Mouse (Mus musculus) limb, embryonic 10.5 days (tissue): ENCODE results near the gene Repin1. TPM values are rescaled to one million over a fixed set of nuclear protein-coding genes. Genes with fewer than 3 reads are reported as not detected.

Source experiments
- DNase-seq: peaks from one replicate; pipeline ENCODE4 v3.0.0-alpha.2; 2017; ENCODE audit warnings: low spot score
- H3K27ac ChIP-seq: fragments of 300-500 bp; sonication (generic); 2 replicates; pipeline ENCODE4 v1.5.1; 2016; ENCODE audit warnings: mild to moderate bottlenecking
- H3K27me3 ChIP-seq: fragments of 300-500 bp; sonication (generic); 2 replicates; pipeline ENCODE4 v1.6.1; 2016; ENCODE audit warnings: low read depth, mild to moderate bottlenecking; ENCODE audit not compliant: poor library complexity, severe bottlenecking
- H3K36me3 ChIP-seq: fragments of 300-500 bp; sonication (generic); 2 replicates; pipeline ENCODE4 v1.6.1; 2016; ENCODE audit warnings: mild to moderate bottlenecking, moderate library complexity
- H3K4me1 ChIP-seq: fragments of 300-500 bp; sonication (generic); 2 replicates; pipeline ENCODE4 v1.6.1; 2016
- H3K4me3 ChIP-seq: fragments of 300-500 bp; sonication (generic); 2 replicates; pipeline ENCODE4 v1.5.1; 2016; ENCODE audit warnings: mild to moderate bottlenecking, moderate library complexity
- H3K9me3 ChIP-seq: fragments of 300-500 bp; sonication (generic); replicated peaks from 2 replicates; pipeline ENCODE4 v1.6.1; 2016; ENCODE audit warnings: mild to moderate bottlenecking
- WGBS: fragments of 180-500 bp; shearing (Covaris S2); methylation state at CpG from one replicate; pipeline ENCODE4 v1.1.7; 2016; 5-methylcytosine and 5-hydroxymethylcytosine counted together
- polyA plus RNA-seq: library from polyadenylated mRNA; unstranded; fragments of >200 nt; fragmentation: Nextera tagmentation; extraction: Ambion mirVana; gene quantifications from 2 replicates; pipeline ENCODE4 v1.2.1, GENCODE M21; 2016

The Repin1 gene
- polyA plus RNA-seq, 1 experiment from 2014 or later = 53.1 TPM

GRCm38 (mm10) chr6:48591871-48592270, 1.8 kb upstream of the Repin1 start:
- H3K4me3 ChIP-seq = no peak overlapping the region

GRCm38 (mm10) chr6:48594043-48594738, 508 bp downstream of the Repin1 start:
- Histone ChIP-seq H3K27me3 (no peaks in the 10 kb centered on the region), H3K4me1 (peaks cover 30% of the 10 kb centered on the region), H3K27ac (peak overlapping the region; percentile 97), H3K9me3 (peaks cover 22% of the 10 kb centered on the region), H3K4me3 (peak overlapping the region; percentile 90), H3K36me3 (peaks cover 43% of the 10 kb centered on the region)
- DNase-seq = peak; percentile 75
- WGBS = 1% methylated on average over 41 of the region's 41 CpGs

More at GRCm38 (mm10) chr6:48591871-48592270, 1.8 kb upstream of the Repin1 start:
- Histone ChIP-seq H3K36me3 (peaks cover 20% of the 10 kb centered on the region), H3K4me1 (peaks cover 32% of the 10 kb centered on the region), H3K27me3 (no peaks in the 10 kb centered on the region), H3K9me3 (peaks cover 10% of the 10 kb centered on the region), H3K27ac (no peak overlapping the region)
- WGBS = 91% methylated on average over 6 of the region's 6 CpGs
- DNase-seq = no peak

GRCm38 (mm10) chr6:48595278-48595677, 1.6 kb downstream of the Repin1 start:
- H3K9me3 ChIP-seq = peaks cover 22% of the 10 kb centered on the region
- 60% methylated on average over 1 of the region's 1 CpGs for WGBS
- H3K4me1 ChIP-seq = peaks cover 25% of the 10 kb centered on the region
- H3K27ac ChIP-seq = peak overlapping the region; percentile 97
- peak overlapping the region; percentile 90 for H3K4me3 ChIP-seq
- no peak for DNase-seq
- peaks cover 54% of the 10 kb centered on the region for H3K36me3 ChIP-seq
- H3K27me3 ChIP-seq = no peaks in the 10 kb centered on the region

GRCm38 (mm10) chr6:48596545-48597232, 3.0 kb downstream of the Repin1 start:
- H3K4me3 ChIP-seq = 0 out of 2 replicates have a peak overlapping the region, but pooled peaks have one; percentile 12
- H3K9me3 ChIP-seq = peaks cover 22% of the 10 kb centered on the region
- DNase-seq = no peak
- H3K27ac ChIP-seq = 0 out of 2 replicates have a peak overlapping the region, but pooled peaks have one; percentile 20
- H3K36me3 ChIP-seq = peaks cover 58% of the 10 kb centered on the region
- H3K4me1 ChIP-seq = peaks cover 35% of the 10 kb centered on the region
- H3K27me3 ChIP-seq = no peaks in the 10 kb centered on the region
- WGBS = 94% methylated on average over 45 of the region's 45 CpGs

- 96% methylated on average over 27 of the region's 27 CpGs for WGBS
- Histone ChIP-seq H3K4me1 (peaks cover 38% of the 10 kb centered on the region), H3K27me3 (no peaks in the 10 kb centered on the region), H3K4me3 (0 out of 2 replicates have a peak overlapping the region, but pooled peaks have one; percentile 12), H3K9me3 (peaks cover 22% of the 10 kb centered on the region), H3K36me3 (peaks cover 58% of the 10 kb centered on the region), H3K27ac (no peak overlapping the region)
- no peak for DNase-seq
Observed at GRCm38 (mm10) chr6:48597233-48597625, 3.5 kb downstream of the Repin1 start.

- Histone ChIP-seq H3K27me3 (no peaks in the 10 kb centered on the region), H3K4me3 (no peak overlapping the region), H3K36me3 (peaks cover 57% of the 10 kb centered on the region), H3K27ac (no peak overlapping the region), H3K4me1 (peaks cover 23% of the 10 kb centered on the region), H3K9me3 (peaks cover 22% of the 10 kb centered on the region)
- whole genome bisulfite sequencing = 95% methylated on average over 1 of the region's 1 CpGs
- DNase-seq = no peak
Observed at GRCm38 (mm10) chr6:48600594-48600993, 6.9 kb downstream of the Repin1 start.

- H3K9me3 ChIP-seq = peaks cover 15% of the 10 kb centered on the region
- no peaks in the 10 kb centered on the region for H3K27me3 ChIP-seq
- WGBS = 5% methylated on average over 42 of the region's 42 CpGs
- DNase-seq = peak; percentile 97
- H3K36me3 ChIP-seq = peaks cover 49% of the 10 kb centered on the region
- H3K4me3 ChIP-seq = peak within 1 kb of the TSS; percentile 85
- peak within 1 kb of the TSS; percentile 96 for H3K27ac ChIP-seq
- peaks cover 23% of the 10 kb centered on the region for H3K4me1 ChIP-seq
Observed at GRCm38 (mm10) chr6:48601271-48602079, 7.8 kb downstream of the Repin1 start, which contains the start of gene Zfp775. Gene Zfp775 (plus strand): TSS chr6:48602063.

GRCm38 (mm10) chr6:48602080-48602741, 8.5 kb downstream of the Repin1 start:
- Histone ChIP-seq H3K36me3 (peaks cover 42% of the 10 kb centered on the region), H3K4me3 (peak overlapping the region; percentile 85), H3K4me1 (peaks cover 23% of the 10 kb centered on the region), H3K27me3 (no peaks in the 10 kb centered on the region), H3K9me3 (peaks cover 8% of the 10 kb centered on the region), H3K27ac (peak overlapping the region; percentile 96)
- no peak for DNase-seq
- 2% methylated on average over 28 of the region's 28 CpGs for WGBS

- peaks cover 1% of the 10 kb centered on the region; the same call in 1 of the 2 replicates for H3K4me1 ChIP-seq
- WGBS = 70% methylated on average over 2 of the region's 2 CpGs
- no peak overlapping the region for H3K4me3 ChIP-seq
- DNase-seq = no peak
- H3K27me3 ChIP-seq = no peaks in the 10 kb centered on the region
- H3K36me3 ChIP-seq = peaks cover 28% of the 10 kb centered on the region
- no peaks in the 10 kb centered on the region for H3K9me3 ChIP-seq
- H3K27ac ChIP-seq = no peak overlapping the region
Observed at GRCm38 (mm10) chr6:48608124-48608523, 14.4 kb downstream of the Repin1 start.

GRCm38 (mm10) chr6:48609512-48609911, 15.8 kb downstream of the Repin1 start:
- WGBS = 71% methylated on average over 7 of the region's 7 CpGs
- peaks cover 38% of the 10 kb centered on the region for H3K36me3 ChIP-seq
- H3K27me3 ChIP-seq = no peaks in the 10 kb centered on the region
- no peak for DNase-seq
- no peak overlapping the region for H3K27ac ChIP-seq
- H3K9me3 ChIP-seq = no peaks in the 10 kb centered on the region
- H3K4me3 ChIP-seq = no peak overlapping the region
- no peaks in the 10 kb centered on the region for H3K4me1 ChIP-seq

- Histone ChIP-seq H3K27ac (no peak overlapping the region), H3K4me3 (no peak overlapping the region), H3K4me1 (no peaks in the 10 kb centered on the region), H3K9me3 (no peaks in the 10 kb centered on the region), H3K36me3 (peaks cover 44% of the 10 kb centered on the region), H3K27me3 (no peaks in the 10 kb centered on the region)
- WGBS = 98% methylated on average over 3 of the region's 3 CpGs
- no peak for DNase-seq
Observed at GRCm38 (mm10) chr6:48610657-48611056, 17.0 kb downstream of the Repin1 start.

- Histone ChIP-seq H3K4me3 (no peak overlapping the region), H3K27me3 (no peaks in the 10 kb centered on the region), H3K4me1 (no peaks in the 10 kb centered on the region), H3K36me3 (peaks cover 59% of the 10 kb centered on the region), H3K9me3 (no peaks in the 10 kb centered on the region), H3K27ac (no peak overlapping the region)
- no peak for DNase-seq
- WGBS = 89% methylated on average over 4 of the region's 4 CpGs
Observed at GRCm38 (mm10) chr6:48613464-48613863, 19.8 kb downstream of the Repin1 start.
